Mouse (Mus musculus) MEL (cell line): Measurements from ENCODE around the gene Fat3. TPM values are rescaled to one million over a fixed set of nuclear protein-coding genes. Genes with fewer than 3 reads are reported as not detected.

Experiments used
- DNase-seq: peaks from one replicate; pipeline ENCODE4 v3.0.0; 2011; ENCODE audit warnings: low read depth, low spot score
- H3K27ac ChIP-seq: 2 replicates; pipeline ENCODE4 v1.5.1; 2012; ENCODE audit warnings: low read depth, mild to moderate bottlenecking, control low read depth, low read length, moderate library complexity; ENCODE audit not compliant: control insufficient read depth
- H3K27me3 ChIP-seq, 2 experiments: fragments of 150-350 bp in 1 of 2; sonication (generic) in 1 of 2; 2 replicates each; pipeline ENCODE4 v1.6.1; 2012; ENCODE audit warnings: low read length in 2 of 2, mild to moderate bottlenecking in 2 of 2, improper control_type of control experiment in 1 of 2, moderate library complexity in 1 of 2; ENCODE audit not compliant: insufficient read depth in 2 of 2, control insufficient read depth in 1 of 2
- H3K36me3 ChIP-seq, 2 experiments: 2 replicates each; pipeline ENCODE4 v1.6.1; 2012 to 2014; ENCODE audit warnings: low read length in 2 of 2, improper control_type of control experiment in 1 of 2, inconsistent platforms in 1 of 2, mild to moderate bottlenecking in 1 of 2; ENCODE audit not compliant: insufficient read depth in 2 of 2, control insufficient read depth in 1 of 2
- H3K4me1 ChIP-seq, 2 experiments: fragments of 150-350 bp in 1 of 2; sonication (generic) in 1 of 2; 2 replicates each; pipeline ENCODE4 v1.6.1; 2012; ENCODE audit warnings: low read length in 2 of 2, improper control_type of control experiment in 1 of 2, mild to moderate bottlenecking in 1 of 2; ENCODE audit not compliant: insufficient read depth in 2 of 2, control insufficient read depth in 1 of 2
- H3K4me3 ChIP-seq, 2 experiments: fragments of 150-350 bp in 1 of 2; sonication (generic) in 1 of 2; 2 replicates each; pipeline ENCODE4 v1.5.1; 2012; ENCODE audit warnings: low read depth in 2 of 2, low read length in 2 of 2, mild to moderate bottlenecking in 2 of 2, moderate library complexity in 2 of 2, control low read depth in 1 of 2, improper control_type of control experiment in 1 of 2; ENCODE audit not compliant: control insufficient read depth in 1 of 2, insufficient read depth in 1 of 2
- H3K79me2 ChIP-seq: 2 replicates; pipeline ENCODE4 v1.6.1; 2012; ENCODE audit warnings: mild to moderate bottlenecking, low read length, moderate library complexity; ENCODE audit not compliant: control insufficient read depth, poor library complexity, insufficient read depth
- H3K9ac ChIP-seq: 2 replicates; pipeline ENCODE4 v1.6.1; 2012; ENCODE audit warnings: low read depth, mild to moderate bottlenecking, control low read depth, low read length, moderate library complexity; ENCODE audit not compliant: control insufficient read depth, poor library complexity, severe bottlenecking
- H3K9me3 ChIP-seq: fragments of 150-350 bp; sonication (generic); replicated peaks from 2 replicates; pipeline ENCODE4 v1.6.1; 2012; ENCODE audit warnings: mild to moderate bottlenecking, low read length, improper control_type of control experiment, moderate library complexity; ENCODE audit not compliant: insufficient read depth
- CHD2 ChIP-seq: IDR thresholded peaks from 2 replicates; pipeline ENCODE4 v1.6.1; 2011; ENCODE audit warnings: low read length, improper control_type of control experiment
- CTCF ChIP-seq, 3 experiments: IDR thresholded peaks in 2 of 3; conservative IDR thresholded peaks in 1 of 3; 2 replicates each; pipeline ENCODE4 v1.5.1; 2011 to 2012; ENCODE audit warnings: low read length in 3 of 3, low read depth in 2 of 3, mild to moderate bottlenecking in 2 of 3, improper control_type of control experiment in 1 of 3, inconsistent platforms in 1 of 3, mixed read lengths in 1 of 3, moderate library complexity in 1 of 3; ENCODE audit not compliant: control insufficient read depth in 1 of 3, insufficient read depth in 1 of 3, poor library complexity in 1 of 3, severe bottlenecking in 1 of 3
- ELF1 ChIP-seq: IDR thresholded peaks from 2 replicates; pipeline ENCODE4 v1.6.1; 2014; ENCODE audit warnings: low read depth, mild to moderate bottlenecking, inconsistent platforms, low read length, improper control_type of control experiment, moderate library complexity
- EP300 ChIP-seq, 2 experiments: IDR thresholded peaks; 2 replicates each; pipeline ENCODE4 v1.6.1; 2011; ENCODE audit warnings: improper control_type of control experiment in 2 of 2, low read length in 2 of 2, low read depth in 1 of 2, mild to moderate bottlenecking in 1 of 2
- ETS1 ChIP-seq: IDR thresholded peaks from 2 replicates; pipeline ENCODE4 v1.6.1; 2012; ENCODE audit warnings: low read depth, mild to moderate bottlenecking, inconsistent platforms, low read length, improper control_type of control experiment, moderate library complexity
- GABPA ChIP-seq: IDR thresholded peaks from 2 replicates; pipeline ENCODE4 v1.6.1; 2012; ENCODE audit warnings: low read depth, mild to moderate bottlenecking, inconsistent platforms, low read length, improper control_type of control experiment, moderate library complexity
- GATA1 ChIP-seq: IDR thresholded peaks from 2 replicates; pipeline ENCODE4 v1.6.1; 2011; ENCODE audit warnings: low read depth, low read length, improper control_type of control experiment
- JUND ChIP-seq: IDR thresholded peaks from 2 replicates; pipeline ENCODE4 v1.6.1; 2011; ENCODE audit warnings: low read depth, mild to moderate bottlenecking, improper control_type of control experiment, low read length
- MYB ChIP-seq: IDR thresholded peaks from 2 replicates; pipeline ENCODE4 v1.6.1; 2011; ENCODE audit warnings: mild to moderate bottlenecking, low read depth, low read length, improper control_type of control experiment
- MYC ChIP-seq: IDR thresholded peaks from 2 replicates; pipeline ENCODE4 v1.6.1; 2011; ENCODE audit warnings: low read depth, mild to moderate bottlenecking, low read length, improper control_type of control experiment, moderate library complexity
- NRF1 ChIP-seq: IDR thresholded peaks from 2 replicates; pipeline ENCODE4 v1.6.1; 2014; ENCODE audit warnings: low read depth, mild to moderate bottlenecking, inconsistent platforms, low read length, improper control_type of control experiment, moderate library complexity; ENCODE audit not compliant: poor library complexity, insufficient read depth, severe bottlenecking
- POLR2AphosphoS2 ChIP-seq: IDR thresholded peaks from 2 replicates; pipeline ENCODE4 v1.6.1; 2011; ENCODE audit warnings: low read length, improper control_type of control experiment
- POLR2AphosphoS5 ChIP-seq: IDR thresholded peaks from 2 replicates; pipeline ENCODE4 v1.6.1; 2012; ENCODE audit warnings: low read depth, borderline replicate concordance, mild to moderate bottlenecking, inconsistent platforms, low read length, moderate library complexity, mixed read lengths
- RCOR1 ChIP-seq: IDR thresholded peaks from 2 replicates; pipeline ENCODE4 v1.6.1; 2012; ENCODE audit warnings: low read depth, mild to moderate bottlenecking, inconsistent platforms, low read length, improper control_type of control experiment
- SIN3A ChIP-seq: IDR thresholded peaks from 2 replicates; pipeline ENCODE4 v1.6.1; 2012; ENCODE audit warnings: low read length, improper control_type of control experiment, inconsistent platforms
- SMC3 ChIP-seq: IDR thresholded peaks from 2 replicates; pipeline ENCODE4 v1.6.1; 2011; ENCODE audit warnings: low read depth, low read length, improper control_type of control experiment
- TAL1 ChIP-seq: IDR thresholded peaks from 2 replicates; pipeline ENCODE4 v1.6.1; 2012; ENCODE audit warnings: mild to moderate bottlenecking, inconsistent platforms, low read length, moderate library complexity, mixed read lengths
- TCF12 ChIP-seq: IDR thresholded peaks from 2 replicates; pipeline ENCODE4 v1.6.1; 2014; ENCODE audit warnings: low read depth, mild to moderate bottlenecking, inconsistent platforms, low read length, improper control_type of control experiment, moderate library complexity
- UBTF ChIP-seq: IDR thresholded peaks from 2 replicates; pipeline ENCODE4 v1.6.1; 2012; ENCODE audit warnings: low read depth, mild to moderate bottlenecking, inconsistent platforms, low read length, improper control_type of control experiment, moderate library complexity, borderline replicate concordance; ENCODE audit not compliant: insufficient read depth
- USF1 ChIP-seq: IDR thresholded peaks from 2 replicates; pipeline ENCODE4 v1.6.1; 2014; ENCODE audit warnings: low read depth, mild to moderate bottlenecking, inconsistent platforms, low read length, improper control_type of control experiment, moderate library complexity
- USF2 ChIP-seq, 2 experiments: IDR thresholded peaks; 2 replicates each; pipeline ENCODE4 v1.6.1; 2011 to 2012; ENCODE audit warnings: improper control_type of control experiment in 2 of 2, low read length in 2 of 2, borderline replicate concordance in 1 of 2, inconsistent platforms in 1 of 2, low read depth in 1 of 2, mild to moderate bottlenecking in 1 of 2; ENCODE audit not compliant: insufficient read depth in 1 of 2
- ZKSCAN1 ChIP-seq: IDR thresholded peaks from 2 replicates; pipeline ENCODE4 v1.6.1; 2012; ENCODE audit warnings: low read depth, mild to moderate bottlenecking, inconsistent platforms, low read length, improper control_type of control experiment, moderate library complexity
- ZMIZ1 ChIP-seq: IDR thresholded peaks from 2 replicates; pipeline ENCODE4 v1.6.1; 2012; ENCODE audit warnings: low read depth, mild to moderate bottlenecking, inconsistent platforms, low read length, improper control_type of control experiment, moderate library complexity
- polyA plus RNA-seq, 2 experiments: library from polyadenylated mRNA; stranded (reverse) in 1 of 2; unstranded in 1 of 2; fragments of >175 nt in 1 of 2; fragments of >200 nt in 1 of 2; gene quantifications; 2 replicates each; pipeline versions ENCODE4 v1.2.1 to v1.2.4; 2012; ENCODE audit warnings: low replicate concordance in 2 of 2, low read depth in 1 of 2; ENCODE audit not compliant: insufficient read length in 2 of 2, insufficient read depth in 1 of 2, missing spikeins in 1 of 2
- total RNA-seq: library from RNA; depleted of rRNA; stranded (reverse); fragments of 300-350 nt; gene quantifications from 2 replicates; pipeline ENCODE4 v1.2.3, GENCODE M21; 2012

The Fat3 gene
- total and polyA plus RNA-seq, 3 experiments: 1.5 to 1.8 TPM; not detected in 1

GRCm38 (mm10) chr9:15978317-15978716, 522.8 kb downstream of the Fat3 start:
- Histone ChIP-seq H3K9ac (no peak overlapping the region), H3K36me3 (no peaks in the 10 kb centered on the region), H3K79me2 (no peaks in the 10 kb centered on the region), H3K27ac (no peak overlapping the region), H3K4me3 (no peak overlapping the region), H3K9me3 (no peaks in the 10 kb centered on the region), H3K27me3 (peaks cover 0 to 4% of the 10 kb centered on the region in 2 experiments; a peak in 2 of 4 replicates), H3K4me1 (no peaks in the 10 kb centered on the region)
- no peak for TF ChIP-seq USF1
- TF ChIP-seq ZMIZ1: no peak
- TF ChIP-seq POLR2AphosphoS2: no peak
- TF ChIP-seq ELF1: no peak
- no peak for TF ChIP-seq RCOR1
- no peak for TF ChIP-seq UBTF
- no peak for TF ChIP-seq POLR2AphosphoS5
- TF ChIP-seq ZKSCAN1: no peak
- TF ChIP-seq CTCF (IDR thresholded peaks at IDR 0.05 in 2 of 3, conservative IDR thresholded peaks at IDR 0.05 in 1 of 3; ENCODE audit: control insufficient read depth in 1 of 3, insufficient read depth in 1 of 3, low read depth in 2 of 3, low read length in 3 of 3, poor library complexity in 1 of 3, severe bottlenecking in 1 of 3): no peak
- no peak for TF ChIP-seq GATA1
- TF ChIP-seq MYC: no peak
- TF ChIP-seq NRF1: no peak
- no peak for TF ChIP-seq JUND
- no peak for TF ChIP-seq SIN3A
- TF ChIP-seq SMC3: no peak
- no peak for TF ChIP-seq ETS1
- DNase-seq: no peak

- H3K79me2 ChIP-seq: no peaks in the 10 kb centered on the region
- no peaks in the 10 kb centered on the region for H3K4me1 ChIP-seq
- H3K27ac ChIP-seq: no peak overlapping the region
- TF ChIP-seq MYB: no peak
- TF ChIP-seq EP300 (IDR thresholded peaks at IDR 0.05; ENCODE audit: low read depth in 1 of 2, low read length in 2 of 2): no peak
- no peak for TF ChIP-seq ELF1
- no peak for TF ChIP-seq UBTF
- no peak for TF ChIP-seq CTCF (IDR thresholded peaks at IDR 0.05 in 2 of 3, conservative IDR thresholded peaks at IDR 0.05 in 1 of 3; ENCODE audit: control insufficient read depth in 1 of 3, insufficient read depth in 1 of 3, low read depth in 2 of 3, low read length in 3 of 3, poor library complexity in 1 of 3, severe bottlenecking in 1 of 3)
- no peak for TF ChIP-seq POLR2AphosphoS5
- no peak for TF ChIP-seq MYC
- TF ChIP-seq ZKSCAN1: no peak
- TF ChIP-seq USF1: no peak
- no peak for TF ChIP-seq RCOR1
- TF ChIP-seq USF2 (IDR thresholded peaks at IDR 0.05; ENCODE audit: borderline replicate concordance in 1 of 2, insufficient read depth in 1 of 2, low read depth in 1 of 2, low read length in 2 of 2): no peak
- no peak for TF ChIP-seq TAL1
- no peak for TF ChIP-seq CHD2
- TF ChIP-seq TCF12: no peak
- TF ChIP-seq NRF1: no peak
- TF ChIP-seq GABPA: no peak
- no peak overlapping the region for H3K4me3 ChIP-seq
- peaks cover 0 to 4% of the 10 kb centered on the region in 2 experiments; a peak in 2 of 4 replicates for H3K27me3 ChIP-seq
- DNase-seq: no peak
- H3K9me3 ChIP-seq: no peaks in the 10 kb centered on the region
- no peak overlapping the region for H3K9ac ChIP-seq
- no peaks in the 10 kb centered on the region for H3K36me3 ChIP-seq
Observed at GRCm38 (mm10) chr9:15976959-15977663, 524.0 kb downstream of the Fat3 start.
